Mouse (Mus musculus): Measurements from ENCODE around the gene Pus3.

- TF ChIP-seq POLR2A (IDR thresholded peaks at IDR 0.05; ENCODE audit: borderline replicate concordance, extremely low read depth, low read depth, low read length) (no peak), CTCF (IDR thresholded peaks at IDR 0.05; ENCODE audit: insufficient read depth, low read length) (no peak)
Measured at GRCm38 (mm10) chr9:35533266-35533665, 25.1 kb upstream of the Pus3 start.
